In genomic region chr10:117216793-117217192, GRCm38 (mm10) we compare ENCODE assay signal across 9 mouse cellular contexts. TPM values are rescaled to one million over a fixed set of nuclear protein-coding genes. Genes with fewer than 3 reads are reported as not detected.
DNase-seq lines count a peak whose midpoint lies in the region; ATAC-seq lines count a peak whose summit lies in the region.
"Had no signal": no experiment of that assay in that cellular context is flagged by ENCODE, and none has a peak within 500 bp of the region (broad histone marks: within the 10 kb centered on the region; RNA-seq: fewer than 3 reads in every experiment).

No protein-coding gene starts in this region.

- 65% methylated on average over 5 of the region's 5 CpGs for WGBS in hindbrain, embryonic 14.5 days

- H3K9me3 ChIP-seq in hindbrain, embryonic 14.5 days (ENCODE audit: control insufficient read depth, low read length): no peaks in the 10 kb centered on the region

- no peak overlapping the region for H3K27ac ChIP-seq in hindbrain, embryonic 14.5 days

- no peaks in the 10 kb centered on the region for H3K4me1 ChIP-seq in hindbrain, embryonic 14.5 days (replicated peaks; ENCODE audit: control insufficient read depth, insufficient read depth, low read length)

- no peak overlapping the region for H3K4me2 ChIP-seq in hindbrain, embryonic 14.5 days (replicated peaks)

- H3K4me3 ChIP-seq in hindbrain, embryonic 14.5 days (replicated peaks; ENCODE audit: low read length): no peak overlapping the region

- DNase-seq in cerebellum, postnatal 10 days: peak; percentile 62 to 69
- no peak for DNase-seq in cerebellum, adult 9-10 months
- peak; percentile 48 to 56 for DNase-seq in left cerebral cortex, postnatal 14 days (ENCODE audit: low spot score in 2 of 2)
- no peak for DNase-seq in left cerebral cortex, postnatal 10 days (ENCODE audit: extremely low spot score in 1 of 2, low spot score in 2 of 2)
- DNase-seq in adrenal gland, postnatal 25 days: peak; percentile 48
- DNase-seq in hindbrain, embryonic 14.5 days (ENCODE audit: low spot score): peak; percentile 46
- DNase-seq in lung, postnatal 36 days: peak; percentile 60
- peak; percentile 64 to 88 for DNase-seq in spleen, postnatal 4 days (ENCODE audit: low spot score in 2 of 2)

- no peak overlapping the region for H3K9ac ChIP-seq in hindbrain, embryonic 14.5 days

- no peak for ATAC-seq in hindbrain, embryonic 14.5 days (ENCODE audit: low FRiP score)

- peaks cover 80% of the 10 kb centered on the region for H3K36me3 ChIP-seq in hindbrain, embryonic 14.5 days (replicated peaks; ENCODE audit: control insufficient read depth, insufficient read depth)

- H3K27me3 ChIP-seq in hindbrain, embryonic 14.5 days (ENCODE audit: control insufficient read depth, insufficient read depth, low read length): no peaks in the 10 kb centered on the region

- intact Hi-C loops in left cerebral cortex, postnatal 14 days (cut with DNase I): no loop called here
- intact Hi-C loops in left cerebral cortex, postnatal 10 days (cut with DNase I): no loop called here

RNA-seq across cellular contexts. Expression of gene Yeats4, which starts 7.5 kb away (rescaled TPM):
- total RNA-seq in left cerebral cortex, postnatal 14 days (2021): 10 to 100 TPM; 56.6 to 61.7 TPM
- 10 to 100 TPM; 61.2 to 64.2 TPM for total RNA-seq in left cerebral cortex, postnatal 10 days (2021)
- total RNA-seq in adrenal gland, postnatal 25 days (2021): 42.6 and 51.7 TPM in 2 replicates
- polyA plus RNA-seq in hindbrain, embryonic 14.5 days (2014; fragmentation: Nextera tagmentation; extraction: Ambion mirVana): 111 and 113 TPM in 2 replicates

RNA-seq across cellular contexts. Expression of gene 9530003J23Rik, which starts 21.7 kb away (rescaled TPM):
- total RNA-seq in left cerebral cortex, postnatal 14 days (2021): not detected
- total RNA-seq in left cerebral cortex, postnatal 10 days (2021): not detected
- not detected in 2 replicates for total RNA-seq in adrenal gland, postnatal 25 days (2021)
- not detected in 2 replicates for polyA plus RNA-seq in hindbrain, embryonic 14.5 days (2014; fragmentation: Nextera tagmentation; extraction: Ambion mirVana)
- polyA plus RNA-seq: intestine, embryonic 14.5 days had no signal

Comparison
In these comparisons a context has a peak if more than half of its experiments do, and no peak if none do; other contexts are left out.
1. DNase-seq: peak in cerebellum, postnatal 10 days (2 of 2), left cerebral cortex, postnatal 14 days (2 of 2), adrenal gland, postnatal 25 days (single experiment), hindbrain, embryonic 14.5 days (single experiment), lung, postnatal 36 days (single experiment) and spleen, postnatal 4 days (2 of 2); none in cerebellum, adult 9-10 months (single experiment) and left cerebral cortex, postnatal 10 days (0 of 2).